Mouse (Mus musculus) G1E-ER4 (cell line): Measurements from ENCODE around the gene Rem1. TPM values are rescaled to one million over a fixed set of nuclear protein-coding genes. Genes with fewer than 3 reads are reported as not detected.

ENCODE experiments used
- GATA1 ChIP-seq: IDR thresholded peaks from one replicate; pipeline ENCODE4 v1.8.0; 2012; ENCODE audit warnings: low read length, inconsistent platforms
- polyA plus RNA-seq: library from polyadenylated mRNA; stranded (reverse); fragments of >175 nt; gene quantifications from 2 replicates; pipeline ENCODE4 v1.2.3, GENCODE M21; 2012

Rem1 gene
- polyA plus RNA-seq, 1 experiment, result not detected

- TF ChIP-seq GATA1, result no peak
Measured at GRCm38 (mm10) chr2:152622151-152622550, 4.6 kb upstream of the Rem1 start.

- no peak for TF ChIP-seq GATA1
Measured at GRCm38 (mm10) chr2:152622953-152623352, 3.8 kb upstream of the Rem1 start, which contains the start of gene Defb25. Gene Defb25 (minus strand): TSS chr2:152623053.

- TF ChIP-seq GATA1, result no peak
Measured at GRCm38 (mm10) chr2:152624566-152624965, 2.2 kb upstream of the Rem1 start.

GRCm38 (mm10) chr2:152625256-152625655 lies 1.5 kb upstream of the Rem1 start:
- no peak for TF ChIP-seq GATA1

- no peak for TF ChIP-seq GATA1
Measured at GRCm38 (mm10) chr2:152628066-152628465, 1.3 kb downstream of the Rem1 start.

GRCm38 (mm10) chr2:152629239-152629638 lies 2.5 kb downstream of the Rem1 start:
- TF ChIP-seq GATA1, result no peak

GRCm38 (mm10) chr2:152629904-152630303 lies 3.2 kb downstream of the Rem1 start:
- no peak for TF ChIP-seq GATA1

- no peak for TF ChIP-seq GATA1
Measured at GRCm38 (mm10) chr2:152633334-152633733, 6.6 kb downstream of the Rem1 start.

- no peak for TF ChIP-seq GATA1
Measured at GRCm38 (mm10) chr2:152634311-152634710, 7.6 kb downstream of the Rem1 start.

GRCm38 (mm10) chr2:152636246-152637005 lies 9.7 kb downstream of the Rem1 start:
- no peak for TF ChIP-seq GATA1

- TF ChIP-seq GATA1, result no peak
Measured at GRCm38 (mm10) chr2:152637006-152637322, 10.2 kb downstream of the Rem1 start.

- no peak for TF ChIP-seq GATA1
Measured at GRCm38 (mm10) chr2:152637381-152637780, 10.6 kb downstream of the Rem1 start.

GRCm38 (mm10) chr2:152638865-152639264 lies 12.1 kb downstream of the Rem1 start:
- no peak for TF ChIP-seq GATA1

GRCm38 (mm10) chr2:152639406-152640113 lies 12.8 kb downstream of the Rem1 start:
- no peak for TF ChIP-seq GATA1

- no peak for TF ChIP-seq GATA1
Measured at GRCm38 (mm10) chr2:152652901-152653620, 26.3 kb downstream of the Rem1 start.

GRCm38 (mm10) chr2:152653874-152654715 lies 27.3 kb downstream of the Rem1 start:
- TF ChIP-seq GATA1, result no peak
